Mouse (Mus musculus) central nervous system, embryonic 18 days (tissue): Measurements from ENCODE around the gene Ccdc92b. TPM values are rescaled to one million over a fixed set of nuclear protein-coding genes. Genes with fewer than 3 reads are reported as not detected.

ENCODE experiments used
- polyA plus RNA-seq: library from polyadenylated mRNA; depleted of rRNA; stranded (reverse); fragments of >200 nt; gene quantifications from 2 replicates; pipeline ENCODE4 v1.2.3, GENCODE M21; 2012; rRNA removed

Gene Ccdc92b
- polyA plus RNA-seq: 9.4 and 10.8 TPM in 2 replicates

GRCm38 (mm10) chr11:74619201-74619955 is at the start of gene Ccdc92b:
Gene Ccdc92b, plus strand, starts transcription at chr11:74619605.

GRCm38 (mm10) chr11:74610545-74611176 is 8.7 kb upstream of the Ccdc92b start, which contains the start of gene Rap1gap2:
Gene Rap1gap2, minus strand, starts transcription at chr11:74610915.

GRCm38 (mm10) chr11:74649095-74649646 is 29.8 kb downstream of the Ccdc92b start, which contains the start of gene Cluh:
Gene Cluh, plus strand, starts transcription at chr11:74649495.

Other genes starting within 250 kb of the Ccdc92b start
- 28.6 and 29.5 TPM in 2 replicates for gene Rap1gap2, start 8.7 kb upstream of the Ccdc92b start, polyA plus RNA-seq
- gene Cluh, start 29.9 kb downstream of the Ccdc92b start, polyA plus RNA-seq: 29.9 and 31.6 TPM in 2 replicates
- 150 and 161 TPM in 2 replicates for gene Pafah1b1, start 105.1 kb downstream of the Ccdc92b start, polyA plus RNA-seq
- 18.1 and 18.4 TPM in 2 replicates for gene Mettl16, start 151.2 kb downstream of the Ccdc92b start, polyA plus RNA-seq
- gene Mnt, start 211.3 kb downstream of the Ccdc92b start, polyA plus RNA-seq: 16.0 and 18.9 TPM in 2 replicates